In genomic region chr4:47303340-47303998, GRCm38 (mm10) we compare ENCODE assay signal across 11 mouse cellular contexts. TPM values are rescaled to one million over a fixed set of nuclear protein-coding genes. Genes with fewer than 3 reads are reported as not detected.
DNase-seq lines count a peak whose midpoint lies in the region; ATAC-seq and TF ChIP-seq lines count a peak whose summit lies in the region.
"Had no signal": no experiment of that assay in that cellular context is flagged by ENCODE, and none has a peak within 500 bp of the region (broad histone marks: within the 10 kb centered on the region; RNA-seq: fewer than 3 reads in every experiment).

No protein-coding gene starts in this region.

- no peaks in the 10 kb centered on the region for H3K4me1 ChIP-seq in forebrain, embryonic 12.5 days
- H3K4me1 ChIP-seq: neural tube, embryonic 15.5 days had no signal

- H3K4me2 ChIP-seq in myocyte (ENCODE audit: low read depth): no peak overlapping the region
- H3K4me2 ChIP-seq in forebrain, embryonic 12.5 days: no peak overlapping the region
- H3K4me2 ChIP-seq: lung, embryonic 14.5 days; neural tube, embryonic 15.5 days had no signal

- TF ChIP-seq CTCF in left cerebral cortex, adult 2 months (IDR thresholded peaks at IDR 0.05): no peak

- no peak overlapping the region for H3K4me3 ChIP-seq in myocyte
- no peak overlapping the region for H3K4me3 ChIP-seq in left cerebral cortex, adult 2 months
- no peak overlapping the region for H3K4me3 ChIP-seq in forebrain, embryonic 12.5 days (replicated peaks)
- H3K4me3 ChIP-seq: neural tube, embryonic 15.5 days had no signal

- H3K79me2 ChIP-seq in myocyte (ENCODE audit: control insufficient read depth, insufficient read depth): no peaks in the 10 kb centered on the region

- no peaks in the 10 kb centered on the region for H3K9me3 ChIP-seq in forebrain, embryonic 12.5 days

- no peaks in the 10 kb centered on the region for H3K27me3 ChIP-seq in myocyte (ENCODE audit: control insufficient read depth, insufficient read depth, insufficient read length)
- H3K27me3 ChIP-seq in forebrain, embryonic 12.5 days: no peaks in the 10 kb centered on the region
- H3K27me3 ChIP-seq: neural tube, embryonic 15.5 days had no signal

- TF ChIP-seq POLR2A in myocyte (IDR thresholded peaks at IDR 0.05; ENCODE audit: insufficient read length, low read depth): no peak

- intact Hi-C loops in left cerebral cortex, adult 2 months (cut with DNase I): no loop called here

- H3K36me3 ChIP-seq in myocyte (ENCODE audit: control insufficient read depth, insufficient read depth): no peaks in the 10 kb centered on the region
- H3K36me3 ChIP-seq in forebrain, embryonic 12.5 days (replicated peaks): no peaks in the 10 kb centered on the region

- H3ac ChIP-seq in myocyte (ENCODE audit: control insufficient read depth, insufficient read length): no peak overlapping the region

- ATAC-seq in common myeloid progenitor, adult 5-6 weeks (replicated peaks; ENCODE audit: low read depth, poor library complexity, severe bottlenecking): peak; percentile 84
- no peak for ATAC-seq in forebrain, embryonic 12.5 days (ENCODE audit: low FRiP score)

- DNase-seq in kidney, adult 9 months: peak; percentile 17
- DNase-seq in kidney, adult 8-10 months: no peak
- peak; percentile 65 for DNase-seq in CD4-positive helper T cell, adult 2 months (ENCODE audit: low read depth, low spot score)
- no peak for DNase-seq in left cerebral cortex, adult 2 months (ENCODE audit: extremely low spot score in 1 of 2, low spot score in 2 of 2)
- DNase-seq in layer of hippocampus, postnatal 14 days (ENCODE audit: low spot score in 2 of 2): no peak
- DNase-seq: heart, postnatal 10 days; lung, embryonic 14.5 days had no signal

- WGBS in forebrain, embryonic 12.5 days: 71% methylated on average over 5 of the region's 5 CpGs

- no peak overlapping the region for H3K27ac ChIP-seq in left cerebral cortex, adult 2 months
- H3K27ac ChIP-seq in forebrain, embryonic 12.5 days: no peak overlapping the region
- H3K27ac ChIP-seq: neural tube, embryonic 15.5 days had no signal

- H3K9ac ChIP-seq in forebrain, embryonic 12.5 days: no peak overlapping the region
- H3K9ac ChIP-seq: lung, embryonic 14.5 days; neural tube, embryonic 15.5 days had no signal

TF ChIP-seq in myocyte, 11 proteins besides CTCF, POLR2A, EP300 and RAD21:
- peak; percentile 17 for TF ChIP-seq USF1 (IDR thresholded peaks at IDR 0.05; ENCODE audit: low read depth)
- no peak for TF ChIP-seq MYOG (IDR thresholded peaks at IDR 0.05; ENCODE audit: control insufficient read depth in 1 of 3, insufficient read depth in 1 of 3, insufficient read length in 2 of 3, low read depth in 2 of 3)

RNA-seq across cellular contexts. Expression of gene Tgfbr1, which starts 49.6 kb away (rescaled TPM):
- 26.1 and 27.8 TPM in 2 replicates for total RNA-seq in common myeloid progenitor, adult 5-6 weeks (2017)
- polyA plus RNA-seq in myocyte (2012; fragmentation: generic; extraction: Trizol): 2.7 TPM
- 10 to 100 TPM; 18.0 to 19.4 TPM for total RNA-seq in left cerebral cortex, adult 2 months (2021)
- 99.1 and 103 TPM in 2 replicates for polyA plus RNA-seq in forebrain, embryonic 12.5 days (2016; fragmentation: Nextera tagmentation; extraction: Ambion mirVana)
- 10 to 100 TPM; 24.5 to 26.1 TPM for total RNA-seq in layer of hippocampus, postnatal 14 days (2021)

Comparison
In these comparisons a context has a peak if more than half of its experiments do, and no peak if none do; other contexts are left out.
1. DNase-seq: peak in kidney, adult 9 months (single experiment) and CD4-positive helper T cell, adult 2 months (single experiment); none in kidney, adult 8-10 months (0 of 2), left cerebral cortex, adult 2 months (0 of 2) and layer of hippocampus, postnatal 14 days (0 of 2).